Mouse (Mus musculus): ENCODE measurements at regions not wholly inside any gene's neighbourhood (a gene's known extent, or its start where the extent isn't known, plus 50 kb on each side); places are given as distances from the start of the nearest gene placed in this dataset.

DNA sequence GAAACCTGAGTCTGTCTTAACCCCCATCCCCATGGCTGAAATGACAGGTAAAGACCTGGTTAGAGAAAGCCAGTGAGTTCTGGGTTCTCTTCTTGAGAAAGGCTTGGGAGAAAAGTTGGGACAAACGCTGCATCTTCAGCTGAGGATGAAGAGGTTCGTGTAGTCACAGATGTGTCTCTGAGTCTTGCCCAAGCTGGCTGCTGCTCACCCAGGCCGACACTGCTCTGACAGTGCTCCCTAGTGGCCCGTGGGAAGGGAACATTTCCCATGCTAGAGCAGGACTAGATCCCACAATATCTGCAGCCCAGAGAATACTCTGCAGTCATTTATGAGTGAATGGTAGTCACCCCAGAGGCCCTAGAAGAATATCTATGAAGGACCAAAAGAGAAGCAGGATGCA lies 165.3 kb downstream of the Cemip2 start:
- TF ChIP-seq CTCF (IDR thresholded peaks at IDR 0.05; ENCODE audit: low read depth) (peak; percentile 63), EP300 (IDR thresholded peaks at IDR 0.05; ENCODE audit: low read depth) (no peak)

Data from liver, postnatal 0 days (tissue).